Mouse (Mus musculus): ENCODE data around the gene Anapc15-ps. TPM values are rescaled to one million over a fixed set of nuclear protein-coding genes. Genes with fewer than 3 reads are reported as not detected.
"Not testable (repeated sequence)": the region's sequence is repeated elsewhere in the genome, so short reads cannot be mapped to it uniquely, and the experiment has no call there.

Anapc15-ps gene
- polyA plus RNA-seq, 1 experiment from 2014 or later = not detected

DNA sequence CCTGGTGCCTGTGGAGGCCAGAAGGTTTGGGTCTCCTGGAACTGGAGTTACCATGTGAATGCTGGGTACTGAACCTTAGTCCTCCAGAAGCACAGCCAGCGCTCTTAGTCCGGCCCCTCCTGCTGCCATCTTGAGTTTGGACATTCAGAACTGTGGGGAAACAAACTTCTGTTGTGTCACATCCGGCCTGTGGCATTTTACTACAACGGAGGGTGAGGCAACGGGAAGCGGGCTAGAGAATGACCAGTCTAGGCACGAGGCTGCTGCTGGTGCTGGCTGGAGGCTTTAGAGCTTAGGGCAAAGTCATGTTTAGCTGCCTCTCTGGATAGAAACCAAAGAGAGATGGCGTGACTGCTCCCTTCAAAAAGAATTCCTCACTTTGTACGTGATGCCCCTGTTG lies 39.0 kb downstream of the Anapc15-ps start:
- H3K4me3 ChIP-seq = no peak overlapping the region
- H3K9me3 ChIP-seq = no peaks in the 10 kb centered on the region
- 90% methylated on average over 9 of the region's 9 CpGs for whole genome bisulfite sequencing
- H3K9ac ChIP-seq = no peak overlapping the region
- ATAC-seq (ENCODE audit: low FRiP score, low read depth) = no peak
- no peaks in the 10 kb centered on the region for H3K27me3 ChIP-seq (replicated peaks)
- H3K27ac ChIP-seq = no peak overlapping the region
- no peaks in the 10 kb centered on the region for H3K36me3 ChIP-seq
- no peaks in the 10 kb centered on the region for H3K4me1 ChIP-seq
- H3K4me2 ChIP-seq (replicated peaks) = no peak overlapping the region

DNA sequence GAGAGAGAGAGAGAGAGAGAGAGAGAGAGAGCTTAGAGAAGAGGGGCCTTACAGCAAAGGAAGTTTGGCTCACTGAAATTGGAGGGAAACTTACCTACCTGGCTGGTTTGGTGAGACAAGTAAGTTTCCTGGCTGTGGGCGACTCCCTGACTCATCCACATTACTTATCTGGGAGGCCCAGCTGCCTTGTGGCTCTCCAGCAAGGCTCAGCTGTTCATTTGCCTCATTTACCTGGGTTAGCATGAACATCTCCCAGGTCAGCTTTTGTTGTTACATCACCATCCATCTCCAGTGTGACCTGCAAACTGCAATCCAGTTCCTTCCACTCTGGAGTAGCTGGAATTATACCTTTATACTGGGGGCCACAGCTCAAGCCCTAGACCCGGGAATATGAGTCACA lies 41.7 kb downstream of the Anapc15-ps start:
- no peaks in the 10 kb centered on the region for H3K9me3 ChIP-seq
- no peak for ATAC-seq (ENCODE audit: low FRiP score, low read depth)
- 74% methylated on average over 2 of the region's 2 CpGs for WGBS
- H3K9ac ChIP-seq = no peak overlapping the region
- H3K4me2 ChIP-seq (replicated peaks) = no peak overlapping the region
- no peak overlapping the region for H3K4me3 ChIP-seq
- no peaks in the 10 kb centered on the region for H3K27me3 ChIP-seq (replicated peaks)
- H3K27ac ChIP-seq = no peak overlapping the region
- H3K36me3 ChIP-seq = no peaks in the 10 kb centered on the region
- H3K4me1 ChIP-seq = no peaks in the 10 kb centered on the region

DNA sequence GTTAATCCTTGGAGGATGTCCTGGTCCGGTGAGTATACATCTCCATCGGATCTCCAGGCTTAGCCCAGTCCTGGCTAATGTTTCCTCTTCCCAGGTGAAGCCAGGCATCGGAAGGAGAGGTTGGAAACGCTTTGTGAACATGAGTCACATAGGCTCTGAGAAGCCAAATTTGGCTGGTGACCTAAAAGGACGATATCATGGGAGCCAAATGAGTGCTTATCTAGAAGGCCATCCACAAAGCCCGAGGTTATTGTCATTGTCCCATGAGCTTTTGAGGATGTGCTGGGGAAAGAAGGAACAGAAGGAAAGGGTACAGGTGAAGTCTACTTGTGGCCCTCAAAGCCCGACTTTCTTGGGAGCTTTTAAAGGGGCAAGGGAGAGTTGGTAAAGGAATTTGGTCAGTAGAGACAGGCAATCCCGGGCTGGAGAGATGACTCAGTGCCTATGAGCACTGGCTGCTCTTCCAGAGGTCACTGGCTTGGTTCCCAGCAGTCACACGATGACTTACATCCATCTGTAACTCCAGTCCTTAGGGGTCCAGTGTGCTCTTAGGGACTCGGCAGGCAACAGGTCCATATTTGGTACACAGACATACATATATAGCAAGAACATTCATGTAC lies 42.4 kb downstream of the Anapc15-ps start:
- Histone ChIP-seq H3K4me2 (replicated peaks) (no peak overlapping the region), H3K4me3 (no peak overlapping the region), H3K27ac (no peak overlapping the region), H3K9me3 (no peaks in the 10 kb centered on the region), H3K9ac (no peak overlapping the region), H3K27me3 (replicated peaks) (no peaks in the 10 kb centered on the region), H3K4me1 (no peaks in the 10 kb centered on the region), H3K36me3 (no peaks in the 10 kb centered on the region)
- 88% methylated on average over 10 of the region's 10 CpGs for WGBS
- ATAC-seq (ENCODE audit: low FRiP score, low read depth) = no peak

DNA sequence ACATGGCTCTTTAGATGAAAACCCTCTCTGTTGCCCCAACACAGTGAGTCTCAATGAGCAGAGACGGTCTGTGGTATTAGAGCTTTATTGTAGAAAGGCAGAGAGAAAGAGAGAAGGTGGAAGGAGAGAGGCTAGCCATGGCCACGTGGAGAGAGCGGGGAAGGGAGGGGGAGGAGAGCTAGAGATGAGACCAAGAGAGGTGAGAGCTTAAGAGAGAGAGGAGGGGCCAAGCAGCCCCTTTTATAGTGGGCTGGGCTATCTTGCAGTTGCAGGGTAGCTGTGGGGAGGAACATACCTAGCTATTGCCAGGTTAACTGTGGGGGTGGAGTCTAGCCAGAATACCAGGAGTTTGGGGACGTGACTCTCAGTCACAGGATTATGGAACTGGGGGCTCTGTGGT lies 43.1 kb downstream of the Anapc15-ps start:
- 83% methylated on average over 4 of the region's 4 CpGs for WGBS
- H3K4me1 ChIP-seq; ATAC-seq (ENCODE audit: low FRiP score, low read depth); H3K36me3 ChIP-seq; H3K4me3 ChIP-seq; H3K9me3 ChIP-seq; H3K4me2 ChIP-seq (replicated peaks); H3K27ac ChIP-seq; H3K9ac ChIP-seq; H3K27me3 ChIP-seq (replicated peaks): not testable (repeated sequence)

DNA sequence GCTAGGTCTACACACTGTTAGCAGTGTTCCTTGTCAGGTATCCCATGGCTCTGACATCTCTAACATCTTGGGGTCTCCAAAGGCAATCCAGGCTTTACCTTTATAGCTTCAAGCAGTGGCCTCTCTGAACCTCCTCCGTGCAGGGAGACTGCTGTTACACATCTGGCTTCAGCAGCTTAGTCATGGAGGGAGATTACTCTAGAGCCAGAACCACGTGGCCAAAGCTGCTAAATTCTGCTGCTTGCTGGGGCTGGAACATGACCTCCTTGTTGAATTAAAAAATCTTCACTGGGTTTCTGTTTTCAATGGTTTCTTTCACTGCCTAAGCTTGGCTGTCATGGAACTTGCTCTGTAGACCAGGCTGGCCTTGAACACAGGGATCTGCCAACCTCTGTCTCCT lies 44.9 kb downstream of the Anapc15-ps start:
- Histone ChIP-seq H3K9me3 (no peaks in the 10 kb centered on the region), H3K4me1 (no peaks in the 10 kb centered on the region), H3K9ac (no peak overlapping the region), H3K27ac (no peak overlapping the region), H3K4me2 (replicated peaks) (no peak overlapping the region), H3K4me3 (no peak overlapping the region), H3K27me3 (replicated peaks) (no peaks in the 10 kb centered on the region), H3K36me3 (no peaks in the 10 kb centered on the region)
- 72% methylated on average over 2 of the region's 2 CpGs for WGBS
- ATAC-seq (ENCODE audit: low FRiP score, low read depth) = no peak

DNA sequence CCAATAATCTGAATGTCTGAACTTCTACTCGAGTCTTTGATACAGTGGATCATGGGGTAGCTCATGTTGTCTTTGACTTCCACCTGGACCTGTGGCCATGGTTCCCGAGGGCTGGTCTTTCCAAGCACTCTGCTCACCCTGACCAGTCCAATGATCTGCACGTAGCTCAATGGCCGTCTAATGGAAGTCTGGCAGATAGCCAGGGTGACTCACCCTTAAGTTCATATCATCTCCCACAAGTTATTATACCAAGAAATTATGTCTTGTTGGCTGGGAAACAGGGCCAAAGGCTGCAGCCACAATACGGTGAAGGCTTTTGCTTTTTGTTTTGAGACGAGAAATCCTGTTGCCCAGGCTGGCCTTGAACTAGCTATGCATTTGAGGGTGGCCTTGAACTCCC lies 45.9 kb downstream of the Anapc15-ps start:
- no peak for ATAC-seq (ENCODE audit: low FRiP score, low read depth)
- no peak overlapping the region for H3K9ac ChIP-seq
- WGBS = 91% methylated on average over 6 of the region's 6 CpGs
- H3K4me2 ChIP-seq (replicated peaks) = no peak overlapping the region
- no peaks in the 10 kb centered on the region for H3K36me3 ChIP-seq
- H3K4me1 ChIP-seq = no peaks in the 10 kb centered on the region
- H3K4me3 ChIP-seq = no peak overlapping the region
- H3K9me3 ChIP-seq = no peaks in the 10 kb centered on the region
- H3K27me3 ChIP-seq (replicated peaks) = no peaks in the 10 kb centered on the region
- no peak overlapping the region for H3K27ac ChIP-seq

DNA sequence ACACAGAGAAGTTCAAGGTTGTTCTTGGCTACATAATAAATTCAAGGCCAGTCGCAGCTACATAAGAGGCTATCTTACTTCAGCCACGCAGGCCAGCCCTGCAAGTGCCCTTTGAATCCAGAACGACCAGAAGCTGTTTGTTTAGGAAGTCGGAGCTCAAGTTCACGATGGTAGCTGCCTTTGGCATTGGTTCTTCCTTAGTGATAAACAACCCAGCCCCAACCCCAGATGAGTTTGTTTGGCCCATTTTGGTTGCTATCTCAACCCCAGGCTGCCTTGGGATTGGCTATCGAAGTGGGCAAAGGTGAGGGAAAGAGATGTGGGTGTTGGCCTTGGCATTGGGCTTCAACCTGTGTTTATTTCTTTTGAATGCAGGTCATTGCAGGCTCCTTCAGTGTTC lies 48.0 kb downstream of the Anapc15-ps start:
- Histone ChIP-seq H3K9me3 (no peaks in the 10 kb centered on the region), H3K36me3 (no peaks in the 10 kb centered on the region), H3K27me3 (replicated peaks) (no peaks in the 10 kb centered on the region), H3K4me2 (replicated peaks) (no peak overlapping the region), H3K9ac (no peak overlapping the region), H3K27ac (no peak overlapping the region), H3K4me1 (peaks cover 1% of the 10 kb centered on the region), H3K4me3 (no peak overlapping the region)
- no peak for ATAC-seq (ENCODE audit: low FRiP score, low read depth)
- 84% methylated on average over 6 of the region's 6 CpGs for WGBS

DNA sequence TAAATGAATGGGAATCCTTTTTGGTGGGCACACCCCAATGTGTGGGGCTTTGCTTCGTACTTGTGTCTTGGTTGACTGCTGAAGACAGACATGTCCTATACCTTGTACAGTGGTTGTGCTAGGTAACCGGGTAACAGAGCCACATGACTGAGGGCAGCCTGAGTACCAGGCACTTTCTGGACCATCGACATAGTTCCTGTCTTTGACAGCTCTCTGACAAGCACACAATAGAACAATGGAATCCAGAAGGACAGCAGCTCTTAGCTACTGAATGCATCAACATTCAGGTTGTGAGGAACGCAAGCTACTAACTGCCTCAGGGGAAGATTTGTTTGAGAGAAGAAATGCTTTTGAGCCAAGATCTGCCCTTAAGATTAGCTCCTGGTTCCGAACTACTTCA lies 49.2 kb downstream of the Anapc15-ps start:
- Histone ChIP-seq H3K27ac (no peak overlapping the region), H3K27me3 (replicated peaks) (no peaks in the 10 kb centered on the region), H3K9me3 (no peaks in the 10 kb centered on the region), H3K4me1 (peaks cover 9% of the 10 kb centered on the region), H3K9ac (no peak overlapping the region), H3K36me3 (no peaks in the 10 kb centered on the region), H3K4me2 (replicated peaks) (no peak overlapping the region), H3K4me3 (no peak overlapping the region)
- ATAC-seq (ENCODE audit: low FRiP score, low read depth) = no peak
- 50% methylated on average over 5 of the region's 5 CpGs for WGBS

DNA sequence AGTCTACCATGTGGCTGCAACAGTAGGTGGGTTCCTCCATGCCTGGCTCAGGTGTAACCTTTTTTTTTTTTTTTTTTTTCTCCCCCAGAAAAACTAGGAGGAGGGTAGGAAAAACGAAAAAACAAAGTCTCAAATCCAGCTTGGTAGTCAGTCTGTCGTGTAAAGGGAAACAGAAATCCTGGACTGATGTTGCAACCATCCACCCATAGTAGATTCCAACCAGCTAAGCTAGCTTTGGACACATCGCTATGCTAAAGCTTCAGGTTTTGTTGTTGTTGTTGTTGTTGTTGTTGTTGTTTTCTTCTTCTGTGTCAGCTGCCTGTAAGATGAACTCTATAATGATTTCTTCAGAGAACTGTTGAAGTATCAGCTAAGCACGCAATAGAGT lies 49.7 kb downstream of the Anapc15-ps start:
- peaks cover 9% of the 10 kb centered on the region for H3K4me1 ChIP-seq

More for the DNA sequence above, 49.7 kb downstream of the Anapc15-ps start:
- Histone ChIP-seq H3K27me3 (replicated peaks) (no peaks in the 10 kb centered on the region), H3K27ac (no peak overlapping the region), H3K4me3 (no peak overlapping the region), H3K4me2 (replicated peaks) (no peak overlapping the region), H3K9ac (no peak overlapping the region), H3K9me3 (no peaks in the 10 kb centered on the region), H3K36me3 (no peaks in the 10 kb centered on the region)
- 57% methylated on average over 4 of the region's 4 CpGs for WGBS
- ATAC-seq (ENCODE audit: low FRiP score, low read depth) = no peak

Other genes with a start within 250 kb of the Anapc15-ps start
- gene Mrpl42, start 171.5 kb downstream of the Anapc15-ps start, polyA plus RNA-seq (2016; fragmentation: Nextera tagmentation; extraction: Ambion mirVana) = 262 TPM in 2 replicates
- gene Ube2n, start 158.3 kb downstream of the Anapc15-ps start, polyA plus RNA-seq (2016; fragmentation: Nextera tagmentation; extraction: Ambion mirVana) = 399 and 408 TPM in 2 replicates
- 120 and 130 TPM in 2 replicates for gene Nudt4, start 109.3 kb downstream of the Anapc15-ps start, polyA plus RNA-seq (2016; fragmentation: Nextera tagmentation; extraction: Ambion mirVana)
- not detected in 2 replicates for gene Gm33543, start 169.5 kb upstream of the Anapc15-ps start, polyA plus RNA-seq (2016; fragmentation: Nextera tagmentation; extraction: Ambion mirVana)